In the genomic region with DNA sequence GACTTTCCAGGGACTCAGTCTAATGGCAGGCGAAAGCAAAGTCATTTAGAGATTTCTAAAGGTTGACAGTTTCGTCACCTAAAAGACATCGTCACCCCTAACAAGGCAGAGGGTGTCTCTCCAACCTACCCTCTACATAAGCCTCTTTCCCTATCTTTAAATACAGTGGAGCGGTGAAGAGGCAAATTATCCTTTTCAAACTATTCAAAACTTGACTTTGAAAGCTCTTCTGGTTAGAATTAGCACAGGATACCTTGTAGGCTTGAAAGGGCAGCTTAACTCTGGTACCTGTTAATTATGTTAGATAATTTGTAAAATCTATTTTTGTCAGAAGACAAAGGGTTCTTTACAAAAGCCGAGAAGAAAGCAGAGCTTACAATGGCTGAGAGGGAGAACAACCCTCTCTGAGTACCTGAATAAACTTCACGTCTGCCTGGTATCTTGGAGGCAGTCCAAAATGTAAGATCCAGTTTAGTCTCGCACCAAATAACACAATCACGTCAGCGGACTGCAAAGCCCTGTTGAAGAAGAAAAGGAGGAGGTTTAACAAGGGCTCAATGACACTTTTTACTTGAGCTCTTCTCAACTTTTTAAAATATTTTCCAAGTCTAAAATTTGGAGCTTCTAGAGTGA, we compare ENCODE assay signal across 32 mouse cellular contexts. TPM values are rescaled to one million over a fixed set of nuclear protein-coding genes. Genes with fewer than 3 reads are reported as not detected.
DNase-seq lines count a peak whose midpoint lies in the region; ATAC-seq and TF ChIP-seq lines count a peak whose summit lies in the region.
"Had no signal": no experiment of that assay in that cellular context is flagged by ENCODE, and none has a peak within 500 bp of the region (broad histone marks: within the 10 kb centered on the region; RNA-seq: fewer than 3 reads in every experiment).

No protein-coding gene starts in this region.

- TF ChIP-seq CTCF in forebrain, postnatal 0 days (IDR thresholded peaks at IDR 0.05; ENCODE audit: low read depth) = no peak
- no peak for TF ChIP-seq CTCF in heart, postnatal 0 days (IDR thresholded peaks at IDR 0.05; ENCODE audit: low read depth)
- no peak for TF ChIP-seq CTCF in lung, postnatal 0 days (IDR thresholded peaks at IDR 0.05)
- no peak for TF ChIP-seq CTCF in brain, embryonic 14.5 days (IDR thresholded peaks at IDR 0.05; ENCODE audit: borderline replicate concordance, extremely low read depth, insufficient read depth, insufficient read length)

- no peaks in the 10 kb centered on the region for H3K9me3 ChIP-seq in forebrain, postnatal 0 days (ENCODE audit: low read length)
- no peaks in the 10 kb centered on the region for H3K9me3 ChIP-seq in forebrain, embryonic 15.5 days
- H3K9me3 ChIP-seq in heart, postnatal 0 days (replicated peaks; ENCODE audit: control insufficient read depth, low read length) = no peaks in the 10 kb centered on the region
- no peaks in the 10 kb centered on the region for H3K9me3 ChIP-seq in lung, postnatal 0 days (ENCODE audit: low read length)
- H3K9me3 ChIP-seq in liver, embryonic 11.5 days (ENCODE audit: control insufficient read depth, low read length) = no peaks in the 10 kb centered on the region
- H3K9me3 ChIP-seq: embryonic facial prominence, embryonic 12.5 days; forebrain, embryonic 12.5 days; heart, embryonic 10.5 days had no signal

- no peak for TF ChIP-seq POLR2A in brain, embryonic 14.5 days (IDR thresholded peaks at IDR 0.05; ENCODE audit: borderline replicate concordance, extremely low read depth, insufficient read depth, insufficient read length, poor library complexity, severe bottlenecking)

- H3K4me1 ChIP-seq in forebrain, postnatal 0 days (ENCODE audit: insufficient read depth) = no peaks in the 10 kb centered on the region
- no peaks in the 10 kb centered on the region for H3K4me1 ChIP-seq in forebrain, embryonic 15.5 days
- no peaks in the 10 kb centered on the region; the same call in 1 of the 2 replicates for H3K4me1 ChIP-seq in heart, postnatal 0 days (ENCODE audit: control insufficient read depth, insufficient read depth)
- no peaks in the 10 kb centered on the region for H3K4me1 ChIP-seq in lung, postnatal 0 days (ENCODE audit: insufficient read depth, low read depth, low read length)
- H3K4me1 ChIP-seq in liver, embryonic 11.5 days (replicated peaks; ENCODE audit: control insufficient read depth, insufficient read depth, low read length) = no peaks in the 10 kb centered on the region
- H3K4me1 ChIP-seq: embryonic facial prominence, embryonic 12.5 days; forebrain, embryonic 12.5 days; heart, embryonic 10.5 days had no signal

- no peak overlapping the region for H3K27ac ChIP-seq in forebrain, postnatal 0 days (ENCODE audit: low read depth, low read length)
- no peak overlapping the region for H3K27ac ChIP-seq in forebrain, embryonic 15.5 days (replicated peaks)
- no peak overlapping the region for H3K27ac ChIP-seq in heart, postnatal 0 days (ENCODE audit: low read depth)
- H3K27ac ChIP-seq in lung, postnatal 0 days (ENCODE audit: low read length) = no peak overlapping the region
- no peak overlapping the region for H3K27ac ChIP-seq in liver, embryonic 11.5 days (ENCODE audit: low read depth, low read length)
- H3K27ac ChIP-seq: embryonic facial prominence, embryonic 12.5 days; forebrain, embryonic 12.5 days; heart, embryonic 10.5 days; hindbrain, embryonic 14.5 days; hindbrain, postnatal 0 days had no signal

- H3K27me3 ChIP-seq in forebrain, postnatal 0 days (ENCODE audit: insufficient read depth, low read length) = no peaks in the 10 kb centered on the region
- H3K27me3 ChIP-seq in forebrain, embryonic 15.5 days = no peaks in the 10 kb centered on the region
- no peaks in the 10 kb centered on the region for H3K27me3 ChIP-seq in heart, postnatal 0 days (ENCODE audit: control insufficient read depth, insufficient read depth, low read length)
- H3K27me3 ChIP-seq in lung, postnatal 0 days (replicated peaks; ENCODE audit: insufficient read depth, low read length) = no peaks in the 10 kb centered on the region
- no peaks in the 10 kb centered on the region for H3K27me3 ChIP-seq in liver, embryonic 11.5 days (replicated peaks; ENCODE audit: control insufficient read depth, insufficient read depth, low read length)
- H3K27me3 ChIP-seq: embryonic facial prominence, embryonic 12.5 days; forebrain, embryonic 12.5 days had no signal

- no peak overlapping the region for H3K4me3 ChIP-seq in forebrain, postnatal 0 days (ENCODE audit: low read depth, low read length)
- no peak overlapping the region for H3K4me3 ChIP-seq in forebrain, embryonic 15.5 days
- H3K4me3 ChIP-seq in heart, postnatal 0 days (ENCODE audit: low read depth, low read length) = no peak overlapping the region
- H3K4me3 ChIP-seq in lung, postnatal 0 days (ENCODE audit: low read depth, low read length) = no peak overlapping the region
- no peak overlapping the region for H3K4me3 ChIP-seq in liver, embryonic 11.5 days (ENCODE audit: low read depth, low read length)
- H3K4me3 ChIP-seq: embryonic facial prominence, embryonic 12.5 days; erythroblast, embryonic 14.5 days; forebrain, embryonic 12.5 days; heart, embryonic 10.5 days had no signal

- no peaks in the 10 kb centered on the region for H3K36me3 ChIP-seq in forebrain, postnatal 0 days (ENCODE audit: insufficient read depth)
- no peaks in the 10 kb centered on the region for H3K36me3 ChIP-seq in forebrain, embryonic 15.5 days
- peaks cover 11% of the 10 kb centered on the region; the same call in 1 of the 2 replicates for H3K36me3 ChIP-seq in heart, postnatal 0 days (replicated peaks; ENCODE audit: control insufficient read depth, insufficient read depth, low read length)
- H3K36me3 ChIP-seq in lung, postnatal 0 days (ENCODE audit: insufficient read depth, low read length) = no peaks in the 10 kb centered on the region
- no peaks in the 10 kb centered on the region; the same call in 1 of the 2 replicates for H3K36me3 ChIP-seq in liver, embryonic 11.5 days (ENCODE audit: control insufficient read depth, insufficient read depth, low read length)
- H3K36me3 ChIP-seq: embryonic facial prominence, embryonic 12.5 days; forebrain, embryonic 12.5 days; heart, embryonic 10.5 days had no signal

- DNase-seq in forebrain, postnatal 0 days = no peak
- no peak for DNase-seq in heart, postnatal 0 days (ENCODE audit: low spot score)
- no peak for DNase-seq in heart, adult 11 months
- DNase-seq in lung, postnatal 0 days (ENCODE audit: low spot score) = peak; percentile 37
- no peak for DNase-seq in lung, postnatal 10 days
- peak; percentile 47 for DNase-seq in brain, embryonic 14.5 days (ENCODE audit: low read depth)
- no peak for DNase-seq in liver, embryonic 11.5 days (ENCODE audit: low spot score)
- DNase-seq: adrenal gland, adult 2 months; adrenal gland, postnatal 14 days; cerebellum, adult 18-20 months; cerebellum, adult 9-10 months; cerebellum, postnatal 14 days; gastrocnemius, postnatal 10 days; gastrocnemius, postnatal 36 days; heart, postnatal 14 days; heart, postnatal 4 days had no signal

- H3K4me2 ChIP-seq in forebrain, postnatal 0 days (ENCODE audit: low read depth) = no peak overlapping the region
- H3K4me2 ChIP-seq in forebrain, embryonic 15.5 days (replicated peaks) = no peak overlapping the region
- H3K4me2 ChIP-seq in heart, postnatal 0 days (ENCODE audit: low read depth, low read length) = no peak overlapping the region
- H3K4me2 ChIP-seq in lung, postnatal 0 days (replicated peaks; ENCODE audit: low read depth, low read length) = no peak overlapping the region
- H3K4me2 ChIP-seq in liver, embryonic 11.5 days = no peak overlapping the region
- H3K4me2 ChIP-seq: embryonic facial prominence, embryonic 12.5 days; forebrain, embryonic 12.5 days; hindbrain, embryonic 14.5 days had no signal

- WGBS in forebrain, postnatal 0 days = 40% methylated on average over 9 of the region's 9 CpGs
- 36% methylated on average over 9 of the region's 9 CpGs for WGBS in forebrain, embryonic 15.5 days
- 52% methylated on average over 9 of the region's 9 CpGs for WGBS in heart, postnatal 0 days
- WGBS in lung, postnatal 0 days = 52% methylated on average over 9 of the region's 9 CpGs
- WGBS in liver, embryonic 11.5 days = 85% methylated on average over 9 of the region's 9 CpGs

- no peak overlapping the region for H3K9ac ChIP-seq in forebrain, postnatal 0 days
- H3K9ac ChIP-seq in forebrain, embryonic 15.5 days (replicated peaks) = no peak overlapping the region
- H3K9ac ChIP-seq in heart, postnatal 0 days (replicated peaks; ENCODE audit: low read depth, low read length) = 0 out of 2 replicates have a peak overlapping the region, but pooled peaks have one; percentile 16
- no peak overlapping the region for H3K9ac ChIP-seq in lung, postnatal 0 days (replicated peaks; ENCODE audit: low read depth)
- no peak overlapping the region for H3K9ac ChIP-seq in liver, embryonic 11.5 days (ENCODE audit: low read depth, low read length)
- H3K9ac ChIP-seq: embryonic facial prominence, embryonic 12.5 days; forebrain, embryonic 12.5 days; hindbrain, embryonic 14.5 days had no signal

- no peak for TF ChIP-seq EP300 in heart, postnatal 0 days (IDR thresholded peaks at IDR 0.05; ENCODE audit: low read depth)
- no peak for TF ChIP-seq EP300 in lung, postnatal 0 days (IDR thresholded peaks at IDR 0.05)

- peak; percentile 59; the same call in 1 of the 2 replicates for ATAC-seq in forebrain, postnatal 0 days
- ATAC-seq in forebrain, embryonic 15.5 days (replicated peaks) = no peak
- ATAC-seq in heart, postnatal 0 days (ENCODE audit: insufficient read depth, low read depth) = no peak
- ATAC-seq in lung, postnatal 0 days = no peak
- ATAC-seq in liver, embryonic 11.5 days (replicated peaks; ENCODE audit: low FRiP score) = no peak
- ATAC-seq: CD4-positive, CD25-positive, alpha-beta regulatory T cell, adult 4 months; hindbrain, postnatal 0 days; inflammation-experienced regulatory T-cells, adult 6 months; intestine, embryonic 16.5 days had no signal

RNA-seq across cellular contexts. Expression of a gene that starts 20.0 kb away (rescaled TPM):
- not detected in 2 replicates for total RNA-seq in forebrain, postnatal 0 days (2014; rRNA removed)
- polyA plus RNA-seq in forebrain, postnatal 0 days (2015; fragmentation: Nextera tagmentation; extraction: Ambion mirVana) = 0.21 and 1.6 TPM in 2 replicates
- 0.37 and 0.78 TPM in 2 replicates for polyA plus RNA-seq in forebrain, embryonic 15.5 days (2015; fragmentation: Nextera tagmentation; extraction: Ambion mirVana)
- not detected in 2 replicates for total RNA-seq in heart, postnatal 0 days (2014; rRNA removed; ENCODE audit: low replicate concordance)
- polyA plus RNA-seq in heart, postnatal 0 days (2015; fragmentation: Nextera tagmentation; extraction: Ambion mirVana) = 1.7 and 1.9 TPM in 2 replicates
- polyA plus RNA-seq in lung, postnatal 0 days (2015; fragmentation: Nextera tagmentation; extraction: Ambion mirVana) = 1.7 and 1.9 TPM in 2 replicates
- not detected in 2 replicates for polyA plus RNA-seq in brain, embryonic 14.5 days (2012; rRNA removed)
- 0.19 and 1.9 TPM in 2 replicates for polyA plus RNA-seq in liver, embryonic 11.5 days (2014; fragmentation: Nextera tagmentation; extraction: Ambion mirVana)
- total RNA-seq: adrenal gland, postnatal 4 days; gastrocnemius, adult 18-20 months; granulocyte monocyte progenitor cell, adult 5-6 weeks; hindbrain, postnatal 0 days; MEL had no signal
- polyA plus RNA-seq: adrenal gland, adult 2 months; C2C12; erythroblast, embryonic 14.5 days; hindbrain, embryonic 14.5 days; hindbrain, postnatal 0 days had no signal

RNA-seq across cellular contexts. Expression of a gene that starts 20.1 kb away (rescaled TPM):
- 21.2 and 22.7 TPM in 2 replicates for total RNA-seq in forebrain, postnatal 0 days (2014; rRNA removed)
- 16.4 and 19.5 TPM in 2 replicates for polyA plus RNA-seq in forebrain, postnatal 0 days (2015; fragmentation: Nextera tagmentation; extraction: Ambion mirVana)
- 15.1 and 16.6 TPM in 2 replicates for polyA plus RNA-seq in forebrain, embryonic 15.5 days (2015; fragmentation: Nextera tagmentation; extraction: Ambion mirVana)
- 29.0 and 43.1 TPM in 2 replicates for total RNA-seq in heart, postnatal 0 days (2014; rRNA removed; ENCODE audit: low replicate concordance)
- polyA plus RNA-seq in heart, postnatal 0 days (2015; fragmentation: Nextera tagmentation; extraction: Ambion mirVana) = 14.6 and 15.0 TPM in 2 replicates
- polyA plus RNA-seq in lung, postnatal 0 days (2015; fragmentation: Nextera tagmentation; extraction: Ambion mirVana) = 27.8 and 28.2 TPM in 2 replicates
- 22.0 and 25.2 TPM in 2 replicates for polyA plus RNA-seq in brain, embryonic 14.5 days (2012; rRNA removed)
- 11.4 and 13.3 TPM in 2 replicates for polyA plus RNA-seq in liver, embryonic 11.5 days (2014; fragmentation: Nextera tagmentation; extraction: Ambion mirVana)

RNA-seq across cellular contexts. Expression of a gene that starts 20.4 kb away (rescaled TPM):
- total RNA-seq in forebrain, postnatal 0 days (2014; rRNA removed) = 6.4 and 7.7 TPM in 2 replicates
- 6.5 and 7.5 TPM in 2 replicates for polyA plus RNA-seq in forebrain, postnatal 0 days (2015; fragmentation: Nextera tagmentation; extraction: Ambion mirVana)
- 5.9 and 9.3 TPM in 2 replicates for polyA plus RNA-seq in forebrain, embryonic 15.5 days (2015; fragmentation: Nextera tagmentation; extraction: Ambion mirVana)
- 22.4 and 25.5 TPM in 2 replicates for total RNA-seq in heart, postnatal 0 days (2014; rRNA removed; ENCODE audit: low replicate concordance)
- polyA plus RNA-seq in heart, postnatal 0 days (2015; fragmentation: Nextera tagmentation; extraction: Ambion mirVana) = 9.2 and 12.2 TPM in 2 replicates
- 13.2 and 13.5 TPM in 2 replicates for polyA plus RNA-seq in lung, postnatal 0 days (2015; fragmentation: Nextera tagmentation; extraction: Ambion mirVana)
- polyA plus RNA-seq in brain, embryonic 14.5 days (2012; rRNA removed) = 8.6 and 8.7 TPM in 2 replicates
- polyA plus RNA-seq in liver, embryonic 11.5 days (2014; fragmentation: Nextera tagmentation; extraction: Ambion mirVana) = 8.1 and 10.5 TPM in 2 replicates

RNA-seq across cellular contexts. Expression of a gene that starts 29.6 kb away (rescaled TPM):
- total RNA-seq in forebrain, postnatal 0 days (2014; rRNA removed) = 0.43 TPM in 1 of 2 replicates, not detected in the other
- 0.13 TPM in 1 of 2 replicates, not detected in the other for polyA plus RNA-seq in forebrain, postnatal 0 days (2015; fragmentation: Nextera tagmentation; extraction: Ambion mirVana)
- polyA plus RNA-seq in forebrain, embryonic 15.5 days (2015; fragmentation: Nextera tagmentation; extraction: Ambion mirVana) = not detected in 2 replicates
- 13.8 and 16.4 TPM in 2 replicates for total RNA-seq in heart, postnatal 0 days (2014; rRNA removed; ENCODE audit: low replicate concordance)
- 7.5 and 7.9 TPM in 2 replicates for polyA plus RNA-seq in heart, postnatal 0 days (2015; fragmentation: Nextera tagmentation; extraction: Ambion mirVana)
- polyA plus RNA-seq in lung, postnatal 0 days (2015; fragmentation: Nextera tagmentation; extraction: Ambion mirVana) = 1.1 and 1.4 TPM in 2 replicates
- polyA plus RNA-seq in brain, embryonic 14.5 days (2012; rRNA removed) = 0.16 TPM in 2 replicates
- 0.45 and 0.70 TPM in 2 replicates for polyA plus RNA-seq in liver, embryonic 11.5 days (2014; fragmentation: Nextera tagmentation; extraction: Ambion mirVana)
- total RNA-seq: adrenal gland, adult 2 months; granulocyte monocyte progenitor cell, adult 5-6 weeks; MEL had no signal
- polyA plus RNA-seq: C2C12; erythroblast, embryonic 14.5 days; hindbrain, embryonic 11.5 days had no signal

Comparison
In these comparisons a context has a peak if more than half of its experiments do, and no peak if none do; other contexts are left out.
1. DNase-seq: peak in lung, postnatal 0 days (single experiment) and brain, embryonic 14.5 days (single experiment); none in forebrain, postnatal 0 days (single experiment), heart, postnatal 0 days (single experiment), heart, adult 11 months (single experiment), lung, postnatal 10 days (single experiment) and liver, embryonic 11.5 days (single experiment).